Mouse (Mus musculus): Measurements from ENCODE around the gene Tctex1d4.
A peak's percentile ranks its signal among the peaks of the same experiment; 100 is the strongest.

Tctex1d4 gene

GRCm38 (mm10) chr4:117138295-117139216 is 12.0 kb downstream of the Tctex1d4 start:
- DNase-seq (ENCODE audit: low read depth, low spot score) = no peak

- DNase-seq (ENCODE audit: low read depth, low spot score) = peak; percentile 41
These were observed 12.6 kb downstream of the Tctex1d4 start for GRCm38 (mm10) chr4:117139217-117139612.

- no peak for DNase-seq (ENCODE audit: low read depth, low spot score)
These were observed 14.0 kb downstream of the Tctex1d4 start for GRCm38 (mm10) chr4:117140613-117141012.

- DNase-seq (ENCODE audit: low read depth, low spot score) = no peak
These were observed 16.4 kb downstream of the Tctex1d4 start for GRCm38 (mm10) chr4:117143023-117143422.

- DNase-seq (ENCODE audit: low read depth, low spot score) = no peak
These were observed 18.7 kb downstream of the Tctex1d4 start for GRCm38 (mm10) chr4:117145248-117145647.

- peak; percentile 90 for DNase-seq (ENCODE audit: low read depth, low spot score)
These were observed 19.6 kb downstream of the Tctex1d4 start for GRCm38 (mm10) chr4:117146176-117146575.

GRCm38 (mm10) chr4:117148047-117148713 is 21.6 kb downstream of the Tctex1d4 start:
- no peak for DNase-seq (ENCODE audit: low read depth, low spot score)

- DNase-seq (ENCODE audit: low read depth, low spot score) = no peak
These were observed 22.2 kb downstream of the Tctex1d4 start for GRCm38 (mm10) chr4:117148815-117149214.

- DNase-seq (ENCODE audit: low read depth, low spot score) = no peak
These were observed 23.0 kb downstream of the Tctex1d4 start for GRCm38 (mm10) chr4:117149291-117150211.

- no peak for DNase-seq (ENCODE audit: low read depth, low spot score)
These were observed 23.7 kb downstream of the Tctex1d4 start for GRCm38 (mm10) chr4:117150212-117150733.

- DNase-seq (ENCODE audit: low read depth, low spot score) = no peak
These were observed 24.8 kb downstream of the Tctex1d4 start for GRCm38 (mm10) chr4:117151416-117151815.

GRCm38 (mm10) chr4:117152714-117153113 is 26.1 kb downstream of the Tctex1d4 start:
- no peak for DNase-seq (ENCODE audit: low read depth, low spot score)

GRCm38 (mm10) chr4:117155020-117155791 is 28.6 kb downstream of the Tctex1d4 start:
- DNase-seq (ENCODE audit: low read depth, low spot score) = no peak

GRCm38 (mm10) chr4:117155792-117156355 is 29.3 kb downstream of the Tctex1d4 start, which contains the start of gene Rps8:
Gene Rps8 (minus strand): TSS chr4:117156243.
- DNase-seq (ENCODE audit: low read depth, low spot score) = peak; percentile 68

GRCm38 (mm10) chr4:117156372-117156771 is 29.8 kb downstream of the Tctex1d4 start:
- DNase-seq (ENCODE audit: low read depth, low spot score) = no peak

GRCm38 (mm10) chr4:117159666-117160065 is 33.1 kb downstream of the Tctex1d4 start:
- DNase-seq (ENCODE audit: low read depth, low spot score) = no peak

GRCm38 (mm10) chr4:117161183-117161582 is 34.6 kb downstream of the Tctex1d4 start:
- no peak for DNase-seq (ENCODE audit: low read depth, low spot score)

- DNase-seq (ENCODE audit: low read depth, low spot score) = no peak
These were observed 43.3 kb downstream of the Tctex1d4 start for GRCm38 (mm10) chr4:117169936-117170335.

All from c-Kit-negative CD71-positive TER-119-positive erythroid progenitor cells, embryonic 14.5 days (primary cell).